Mouse (Mus musculus) lung, postnatal 4 days (tissue): ENCODE data around the gene Plcd3.

Experiments used
- DNase-seq, 2 experiments: peaks; one replicate each; pipeline ENCODE4 v3.0.0; 2021

The Plcd3 gene

DNA sequence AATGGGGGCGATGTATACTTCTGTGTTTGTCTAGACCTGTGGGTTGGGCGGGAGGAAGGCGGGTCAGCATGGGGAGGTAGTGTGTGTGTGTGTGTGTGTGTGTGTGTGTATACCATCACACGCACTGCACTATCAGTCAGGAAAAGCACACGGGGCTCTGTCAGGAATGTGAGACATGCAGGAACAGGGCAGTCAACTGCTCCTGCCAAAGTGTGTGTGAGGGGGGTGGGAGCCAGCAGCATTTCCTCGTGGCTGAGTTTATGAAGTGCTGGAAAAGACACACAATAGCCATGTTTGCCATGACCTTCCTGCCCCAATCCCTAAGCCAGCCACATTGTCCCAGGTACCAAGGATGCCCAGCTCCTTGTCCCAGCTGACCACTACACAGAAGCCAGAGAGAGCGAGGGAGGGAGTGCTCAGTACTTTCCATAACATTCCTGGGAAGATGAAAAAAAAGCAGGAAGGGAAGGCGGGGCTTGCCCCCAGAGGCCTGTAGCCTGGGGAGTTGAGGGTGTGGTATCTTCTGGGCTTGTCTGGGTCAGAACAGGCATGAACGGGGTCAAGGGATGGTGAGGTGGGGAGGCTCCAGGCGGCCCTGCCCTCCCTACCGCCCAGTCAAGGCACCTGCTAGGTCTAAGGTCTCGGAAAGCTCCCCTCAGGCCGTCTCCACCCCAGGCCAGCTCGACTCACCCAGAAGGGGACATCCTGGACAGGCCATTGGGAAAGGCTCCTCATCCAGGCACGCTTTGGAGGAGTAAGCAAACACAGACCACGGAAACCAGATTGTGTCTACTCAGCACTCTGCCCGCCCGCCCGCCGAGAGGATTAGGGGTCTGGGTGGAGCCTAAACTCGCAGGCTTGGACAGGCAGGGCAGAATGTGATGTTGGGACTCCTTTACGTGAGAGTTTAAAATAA, 4.2 kb downstream of the Plcd3 start:
- DNase-seq = peak in 1 of 2 experiments; percentile 66

- no peak for DNase-seq
These were observed 5.7 kb downstream of the Plcd3 start for GRCm38 (mm10) chr11:103095801-103096200.

DNA sequence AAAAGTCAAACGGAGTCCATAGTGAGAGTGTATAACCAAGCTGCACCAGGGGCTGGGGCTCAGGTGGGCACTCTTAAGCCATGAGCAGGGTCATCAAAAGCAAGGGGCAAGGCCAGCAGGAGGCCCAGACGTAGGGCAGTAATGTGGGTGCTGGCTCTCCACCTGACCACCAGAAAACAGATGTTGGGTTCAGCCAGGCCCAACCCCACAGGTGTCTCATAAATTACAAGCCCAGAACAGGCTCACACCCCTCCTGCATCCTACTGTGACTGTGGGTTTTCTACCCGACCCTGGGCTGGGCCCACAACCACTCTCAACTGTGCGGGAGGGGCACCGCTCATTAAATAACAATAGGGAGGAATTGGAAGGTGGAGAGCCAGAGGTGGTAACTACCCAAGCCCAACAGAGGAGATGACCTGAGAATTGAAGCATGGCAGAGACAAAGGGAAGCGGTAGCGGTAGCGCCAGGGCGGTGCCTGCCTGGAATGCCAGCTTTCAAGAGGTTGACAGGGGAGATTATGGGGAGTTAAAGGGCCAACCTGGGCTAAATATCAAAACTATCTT, 6.3 kb downstream of the Plcd3 start:
- DNase-seq = peak in 1 of 2 experiments; percentile 22

GRCm38 (mm10) chr11:103093862-103094833, 7.3 kb downstream of the Plcd3 start:
- peak in 1 of 2 experiments; percentile 45 for DNase-seq

- no peak for DNase-seq
These were observed 8.2 kb downstream of the Plcd3 start for GRCm38 (mm10) chr11:103093306-103093705.

- DNase-seq = peak in 1 of 2 experiments; percentile 17
These were observed 19.8 kb downstream of the Plcd3 start for GRCm38 (mm10) chr11:103081631-103082030.

DNA sequence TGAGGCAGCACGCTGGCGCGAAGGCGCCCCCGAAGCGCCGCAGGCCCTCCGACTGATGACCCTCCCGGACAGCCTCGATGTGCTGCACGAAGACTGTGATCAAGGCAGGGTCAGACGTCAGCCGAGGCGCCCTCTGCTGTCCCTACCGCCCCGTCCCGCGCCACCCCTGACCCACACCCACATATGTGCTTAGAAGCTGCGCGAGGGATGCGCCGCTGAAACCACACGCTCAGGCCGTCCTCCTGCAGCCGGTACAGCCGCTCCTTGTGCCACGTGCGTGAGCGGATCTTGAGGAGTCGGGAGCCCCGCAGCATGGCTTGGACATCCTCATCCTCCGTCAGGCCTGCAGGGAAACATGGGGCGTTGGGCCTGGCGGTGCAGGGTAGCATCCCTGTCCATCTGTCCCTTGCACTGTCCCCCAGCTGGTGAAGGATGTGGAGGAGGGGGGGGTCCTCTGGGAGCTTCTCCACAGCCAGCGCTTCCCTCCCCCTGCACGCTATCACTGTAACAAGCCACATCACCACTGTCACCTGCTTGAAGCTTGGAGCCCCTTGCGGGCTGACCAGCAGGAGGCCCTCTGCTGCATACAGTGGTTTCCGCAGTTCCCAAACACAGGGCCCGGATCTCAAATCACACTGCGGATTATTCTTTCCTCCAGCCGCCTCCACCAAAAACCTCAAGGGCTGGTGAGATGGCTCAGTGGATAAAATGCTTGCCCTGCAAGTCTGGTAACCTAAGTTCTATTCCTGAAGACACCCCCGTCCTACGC, 21.0 kb downstream of the Plcd3 start:
- peak in 1 of 2 experiments; percentile 32 for DNase-seq

- DNase-seq = no peak
These were observed 23.3 kb downstream of the Plcd3 start for GRCm38 (mm10) chr11:103078131-103078530.

GRCm38 (mm10) chr11:103076581-103076980, 24.9 kb downstream of the Plcd3 start:
- DNase-seq = no peak

- DNase-seq = no peak
These were observed 25.4 kb downstream of the Plcd3 start for GRCm38 (mm10) chr11:103076010-103076409.

DNA sequence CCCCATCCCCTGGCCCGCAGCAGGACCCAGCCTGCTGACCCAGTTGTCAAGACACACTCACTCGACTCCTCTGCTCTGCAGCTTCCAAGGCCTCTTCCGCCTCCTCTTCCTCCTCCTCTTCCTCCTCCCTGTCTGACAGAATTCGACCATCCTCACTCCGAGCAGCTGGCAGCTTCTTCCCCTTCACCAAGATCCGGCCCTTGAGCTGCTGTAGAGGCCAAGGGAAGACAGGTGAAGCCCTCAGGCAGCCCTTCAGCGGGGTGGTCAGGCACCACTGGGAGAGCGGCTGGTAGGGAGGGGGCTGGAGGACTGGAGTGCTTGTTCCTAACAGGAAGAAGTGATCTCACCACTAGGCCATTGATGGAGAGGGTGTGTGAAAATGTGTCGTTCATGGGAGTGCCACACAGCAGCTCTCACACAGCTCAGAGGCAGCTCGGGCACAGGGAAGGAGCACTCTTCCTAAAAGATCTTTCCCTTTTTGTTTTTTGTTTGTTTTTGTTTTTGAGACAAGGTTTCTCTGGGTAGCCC, 26.6 kb downstream of the Plcd3 start:
- DNase-seq = peak; percentile 43 to 46

DNA sequence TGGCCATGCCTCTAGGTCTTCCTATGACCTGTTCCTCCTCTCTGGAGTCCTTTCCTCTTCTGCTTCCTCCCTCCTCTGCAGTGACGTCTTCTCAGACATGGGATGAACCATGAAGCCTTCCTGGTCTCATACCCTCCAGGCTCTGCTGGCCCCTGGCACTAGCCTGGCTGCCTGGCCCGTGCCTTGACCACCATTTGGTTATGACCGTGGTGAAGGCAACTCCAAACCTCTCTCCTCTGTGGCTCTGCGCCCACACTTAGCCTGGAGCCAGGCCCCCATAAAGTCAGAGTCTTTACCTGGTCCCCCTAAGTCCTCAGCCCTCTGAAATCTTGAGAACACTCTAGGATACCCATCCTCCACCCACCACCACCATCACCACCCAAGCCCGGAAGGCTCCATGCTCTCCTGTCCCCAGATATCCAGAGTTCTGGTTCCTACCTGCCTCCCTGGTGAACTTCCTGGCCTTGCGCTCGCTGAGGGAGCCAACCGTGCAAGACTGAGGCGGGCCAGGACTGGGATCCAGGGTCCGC, 27.3 kb downstream of the Plcd3 start:
- DNase-seq = peak in 1 of 2 experiments; percentile 17

- DNase-seq = peak in 1 of 2 experiments; percentile 17
These were observed 27.8 kb downstream of the Plcd3 start for GRCm38 (mm10) chr11:103073671-103074070.

- DNase-seq = peak in 1 of 2 experiments; percentile 19
These were observed 31.1 kb downstream of the Plcd3 start for GRCm38 (mm10) chr11:103070322-103070880.

- no peak for DNase-seq
These were observed 31.7 kb downstream of the Plcd3 start for GRCm38 (mm10) chr11:103069731-103070130.

DNA sequence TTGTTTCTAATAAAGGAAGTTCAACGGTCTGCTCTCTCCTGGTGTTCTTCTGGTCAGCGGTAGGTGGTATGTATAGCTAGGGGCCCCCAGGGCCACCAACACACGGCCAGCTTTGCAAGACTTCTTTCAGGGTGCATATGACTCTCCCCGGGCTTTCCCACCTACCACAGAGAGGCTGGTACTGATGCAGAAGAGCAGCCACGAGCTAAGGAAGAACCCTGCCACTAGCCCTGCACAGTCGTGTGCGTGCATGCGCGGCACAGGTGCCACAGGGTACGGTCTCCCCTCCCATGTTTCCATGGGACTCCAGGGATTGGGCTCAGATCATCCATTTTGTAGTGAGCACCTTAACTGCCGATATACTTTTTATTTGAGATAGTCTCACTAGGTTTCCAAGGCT, 32.6 kb downstream of the Plcd3 start:
- peak in 1 of 2 experiments; percentile 19 for DNase-seq

DNA sequence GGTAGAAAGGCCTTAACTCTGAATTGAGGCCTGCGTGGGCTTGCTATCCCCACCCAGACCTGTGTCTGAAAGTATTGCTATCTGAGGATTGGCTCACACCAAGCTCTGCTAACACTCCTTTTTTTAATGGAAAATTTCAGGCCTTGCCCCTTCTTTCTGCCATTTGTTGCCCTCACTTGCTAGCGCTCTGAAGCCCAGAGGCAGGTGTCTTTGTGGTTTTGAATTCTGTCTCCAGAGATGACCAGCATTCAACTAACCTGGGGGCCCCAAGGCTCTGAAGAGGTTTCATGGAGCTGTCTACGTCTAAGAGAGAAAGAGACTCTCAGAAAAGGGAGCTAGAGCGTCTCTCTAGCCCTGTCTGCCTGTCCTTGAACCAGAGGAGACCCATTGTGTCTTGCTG, 33.2 kb downstream of the Plcd3 start:
- DNase-seq = no peak

GRCm38 (mm10) chr11:103067457-103068001, 33.9 kb downstream of the Plcd3 start:
- DNase-seq = peak; percentile 49 to 81

GRCm38 (mm10) chr11:103067051-103067361, 34.5 kb downstream of the Plcd3 start:
- no peak for DNase-seq

DNA sequence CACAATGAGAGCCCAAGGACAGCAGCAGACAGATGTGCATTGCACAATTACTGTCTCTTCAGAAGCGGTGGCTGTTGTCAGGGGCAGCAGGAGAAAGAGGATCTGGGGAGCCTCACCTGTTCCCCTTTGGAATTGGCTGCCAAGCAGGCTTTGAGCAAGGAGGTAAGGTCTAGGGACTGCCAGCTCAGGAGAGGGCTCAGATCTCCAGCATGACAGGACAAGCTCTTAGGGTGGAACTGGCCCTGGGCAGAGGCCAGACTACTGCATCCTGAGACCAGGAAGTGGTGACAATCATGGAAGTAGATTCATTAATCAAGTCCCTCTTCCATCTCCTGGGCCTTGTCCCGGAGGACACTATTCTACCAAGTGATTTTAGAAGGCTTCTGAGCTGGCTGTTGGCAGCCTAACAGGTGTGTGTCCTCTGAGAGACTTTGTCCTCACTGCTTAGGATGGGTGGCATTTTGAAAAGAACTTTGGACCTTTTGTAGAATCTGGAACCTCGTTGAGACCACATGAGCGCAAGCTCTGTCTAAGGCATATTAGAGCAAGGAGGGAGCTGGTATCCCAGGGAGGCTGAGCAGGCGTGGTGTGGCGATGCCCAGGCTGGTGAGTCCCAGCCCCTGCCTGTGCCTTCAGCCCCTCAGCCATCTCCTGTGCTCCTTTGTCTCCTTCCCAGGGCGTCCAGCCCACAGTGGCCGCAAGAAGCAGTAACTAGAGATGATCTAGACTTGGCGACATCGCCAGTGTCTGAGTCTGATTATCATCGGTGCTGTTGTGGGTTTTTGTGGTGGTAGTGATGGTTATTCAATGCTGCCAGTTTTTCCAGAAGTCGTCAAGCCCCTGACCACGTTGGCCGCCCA, 35.0 kb downstream of the Plcd3 start:
- DNase-seq = no peak
